35 mouse cellular contexts compared by ENCODE assay signal in genomic region chr5:30098260-30098659, GRCm38 (mm10). TPM values are rescaled to one million over a fixed set of nuclear protein-coding genes. Genes with fewer than 3 reads are reported as not detected.
"Had no signal": no experiment of that assay in that cellular context is flagged by ENCODE, and none has a peak within 500 bp of the region (broad histone marks: within the 10 kb centered on the region; RNA-seq: fewer than 3 reads in every experiment).

No protein-coding gene starts in this region.

- H3K4me1 ChIP-seq: heart, embryonic 13.5 days; heart, embryonic 15.5 days; hindbrain, embryonic 13.5 days; hindbrain, embryonic 15.5 days; kidney, embryonic 15.5 days; limb, embryonic 13.5 days; limb, embryonic 15.5 days; liver, embryonic 12.5 days had no signal

- H3K36me3 ChIP-seq: heart, embryonic 13.5 days; heart, embryonic 15.5 days; hindbrain, embryonic 13.5 days; hindbrain, embryonic 15.5 days; kidney, embryonic 15.5 days; limb, embryonic 13.5 days; limb, embryonic 15.5 days; liver, embryonic 12.5 days had no signal

- H3K27me3 ChIP-seq: hindbrain, embryonic 15.5 days had no signal

- H3K27ac ChIP-seq: heart, embryonic 13.5 days; heart, embryonic 15.5 days; hindbrain, embryonic 13.5 days; hindbrain, embryonic 15.5 days; hindbrain, postnatal 0 days; kidney, embryonic 15.5 days; kidney, postnatal 0 days; limb, embryonic 13.5 days; limb, embryonic 15.5 days; liver, embryonic 12.5 days; liver, embryonic 14.5 days had no signal

- H3K4me3 ChIP-seq: heart, embryonic 13.5 days; heart, embryonic 15.5 days; hindbrain, embryonic 13.5 days; hindbrain, embryonic 15.5 days; kidney, embryonic 15.5 days; limb, embryonic 13.5 days; limb, embryonic 15.5 days; liver, embryonic 12.5 days had no signal

- H3K9ac ChIP-seq: heart, embryonic 13.5 days; heart, embryonic 15.5 days; hindbrain, embryonic 13.5 days; hindbrain, embryonic 15.5 days; kidney, embryonic 15.5 days; limb, embryonic 13.5 days; limb, embryonic 15.5 days; liver, embryonic 12.5 days; liver, embryonic 14.5 days had no signal

- H3K9me3 ChIP-seq: heart, embryonic 15.5 days; hindbrain, embryonic 13.5 days; hindbrain, embryonic 15.5 days; kidney, embryonic 15.5 days; limb, embryonic 13.5 days; limb, embryonic 15.5 days had no signal

- DNase-seq: gastrocnemius, postnatal 14 days; gastrocnemius, postnatal 36 days; heart, adult 18-20 months; heart, postnatal 14 days; heart, postnatal 36 days; kidney, adult 11 months; kidney, adult 2 months; kidney, adult 9 months; kidney, postnatal 14 days; kidney, postnatal 36 days; layer of hippocampus, adult 9-11 months; layer of hippocampus, postnatal 36 days; left cerebral cortex, postnatal 4 days had no signal

- ATAC-seq: hindbrain, postnatal 0 days; intestine, embryonic 16.5 days; liver, embryonic 12.5 days had no signal

RNA-seq across cellular contexts. Expression of gene Garem2, which starts 6.7 kb away (rescaled TPM):
- total RNA-seq: gastrocnemius, adult 18-20 months; gastrocnemius, adult 8-10 months; gastrocnemius, postnatal 36 days; hematopoietic stem cell, adult 5-6 weeks; liver, adult 2 months had no signal
- polyA plus RNA-seq: liver, adult 2 months had no signal

RNA-seq across cellular contexts. Expression of gene 3110082J24Rik, which starts 7.6 kb away (rescaled TPM):
- total RNA-seq: gastrocnemius, adult 18-20 months; gastrocnemius, adult 8-10 months; gastrocnemius, postnatal 14 days; gastrocnemius, postnatal 36 days; heart, adult 18-20 months; heart, postnatal 14 days; heart, postnatal 36 days; hematopoietic stem cell, adult 5-6 weeks; liver, adult 2 months had no signal
- polyA plus RNA-seq: gonadal fat pad, adult 2 months; heart, embryonic 11.5 days; heart, embryonic 13.5 days; heart, embryonic 15.5 days; heart, postnatal 0 days; intestine, embryonic 14.5 days; intestine, embryonic 16.5 days; kidney, adult 2 months; kidney, embryonic 15.5 days; kidney, postnatal 0 days; large intestine, adult 2 months; limb, embryonic 11.5 days; limb, embryonic 13.5 days; limb, embryonic 15.5 days; liver, adult 2 months; liver, embryonic 12.5 days; liver, embryonic 14.5 days had no signal
